Mouse (Mus musculus) CH12.LX (cell line): ENCODE results near the gene Tti1. TPM values are rescaled to one million over a fixed set of nuclear protein-coding genes. Genes with fewer than 3 reads are reported as not detected.

Source experiments
- DNase-seq: peaks from one replicate; pipeline ENCODE4 v3.0.0-alpha.2; 2013; ENCODE audit errors: extremely low read depth
- H3K27ac ChIP-seq: 2 replicates; pipeline ENCODE4 v1.5.1; 2012; ENCODE audit warnings: low read depth, mild to moderate bottlenecking, control low read depth, moderate library complexity; ENCODE audit not compliant: insufficient read depth
- H3K27me3 ChIP-seq: replicated peaks from 2 replicates; pipeline ENCODE3; 2012; ENCODE audit warnings: inconsistent platforms
- H3K36me3 ChIP-seq, 2 experiments: replicated peaks in 1 of 2; 2 replicates each; pipeline versions ENCODE3 to v1.6.1; 2012; ENCODE audit warnings: inconsistent platforms in 1 of 2, low read length in 1 of 2, mild to moderate bottlenecking in 1 of 2, mixed read lengths in 1 of 2, moderate library complexity in 1 of 2; ENCODE audit not compliant: control insufficient read depth in 1 of 2, insufficient read depth in 1 of 2
- H3K4me1 ChIP-seq, 2 experiments: 2 replicates each; pipeline ENCODE4 v1.6.1; 2012; ENCODE audit warnings: inconsistent platforms in 1 of 2, moderate library complexity in 1 of 2; ENCODE audit not compliant: insufficient read depth in 2 of 2, control insufficient read depth in 1 of 2
- H3K4me2 ChIP-seq: 2 replicates; pipeline ENCODE4 v1.6.1; 2012; ENCODE audit warnings: low read depth, mild to moderate bottlenecking, control low read depth; ENCODE audit not compliant: poor library complexity, insufficient read depth, severe bottlenecking
- H3K4me3 ChIP-seq, 3 experiments: fragments of 150-350 bp in 1 of 3; sonication (generic) in 1 of 3; replicated peaks in 1 of 3; 2 replicates each; pipeline versions ENCODE3 to v1.5.1; 2011 to 2012; ENCODE audit warnings: low read depth in 2 of 3, low read length in 2 of 3, mild to moderate bottlenecking in 2 of 3, moderate library complexity in 2 of 3, control low read depth in 1 of 3, improper control_type of control experiment in 1 of 3, inconsistent platforms in 1 of 3, mixed read lengths in 1 of 3; ENCODE audit not compliant: poor library complexity in 1 of 3
- H3K79me2 ChIP-seq: replicated peaks from 2 replicates; pipeline ENCODE4 v1.6.1; 2012; ENCODE audit warnings: mild to moderate bottlenecking, moderate library complexity; ENCODE audit not compliant: control insufficient read depth, poor library complexity, insufficient read depth, severe bottlenecking; ENCODE audit errors: extremely low read depth
- H3K9ac ChIP-seq: 2 replicates; pipeline ENCODE4 v1.6.1; 2012; ENCODE audit warnings: low read depth, mild to moderate bottlenecking, control low read depth, moderate library complexity; ENCODE audit not compliant: insufficient read depth
- H3K9me3 ChIP-seq: replicated peaks from 2 replicates; pipeline ENCODE3; 2012; ENCODE audit warnings: low read length, inconsistent platforms, mixed read lengths
- CTCF ChIP-seq, 2 experiments: IDR thresholded peaks in 1 of 2; conservative IDR thresholded peaks in 1 of 2; 2 replicates each; pipeline ENCODE4 v1.5.1; 2011 to 2012; ENCODE audit warnings: low read depth in 2 of 2, low read length in 2 of 2, improper control_type of control experiment in 1 of 2, inconsistent platforms in 1 of 2, mild to moderate bottlenecking in 1 of 2, moderate library complexity in 1 of 2
- E2F4 ChIP-seq: IDR thresholded peaks from 2 replicates; pipeline ENCODE4 v1.6.1; 2011; ENCODE audit warnings: low read depth, low read length, improper control_type of control experiment; ENCODE audit not compliant: insufficient replicate concordance
- ETS1 ChIP-seq: conservative IDR thresholded peaks from 2 replicates; pipeline ENCODE4 v1.6.1; 2012; ENCODE audit warnings: low read depth, mild to moderate bottlenecking, inconsistent platforms, low read length, improper control_type of control experiment, moderate library complexity
- GABPA ChIP-seq: IDR thresholded peaks from 2 replicates; pipeline ENCODE4 v1.6.1; 2012; ENCODE audit warnings: low read depth, low read length, improper control_type of control experiment, inconsistent platforms; ENCODE audit not compliant: insufficient replicate concordance
- HCFC1 ChIP-seq: IDR thresholded peaks from 2 replicates; pipeline ENCODE4 v1.6.1; 2012; ENCODE audit warnings: low read depth, mild to moderate bottlenecking, inconsistent platforms, low read length, improper control_type of control experiment
- IRF4 ChIP-seq: IDR thresholded peaks from 2 replicates; pipeline ENCODE4 v1.6.1; 2014; ENCODE audit warnings: low read depth, mild to moderate bottlenecking, inconsistent platforms, low read length, improper control_type of control experiment
- JUN ChIP-seq: IDR thresholded peaks from 2 replicates; pipeline ENCODE4 v1.6.1; 2011; ENCODE audit warnings: low read depth, mild to moderate bottlenecking, low read length, improper control_type of control experiment, moderate library complexity; ENCODE audit not compliant: insufficient read depth
- KAT2A ChIP-seq: IDR thresholded peaks from 2 replicates; pipeline ENCODE4 v1.6.1; 2012; ENCODE audit warnings: low read length, improper control_type of control experiment, inconsistent platforms; ENCODE audit not compliant: insufficient replicate concordance
- MAX ChIP-seq: IDR thresholded peaks from 2 replicates; pipeline ENCODE4 v1.6.1; 2011; ENCODE audit warnings: low read length, improper control_type of control experiment
- MAZ ChIP-seq: IDR thresholded peaks from 2 replicates; pipeline ENCODE4 v1.6.1; 2012; ENCODE audit warnings: low read depth, mild to moderate bottlenecking, inconsistent platforms, low read length, improper control_type of control experiment, moderate library complexity
- NELFE ChIP-seq: IDR thresholded peaks from 2 replicates; pipeline ENCODE4 v1.6.1; 2011; ENCODE audit warnings: low read depth, low read length, improper control_type of control experiment
- PAX5 ChIP-seq: IDR thresholded peaks from 2 replicates; pipeline ENCODE4 v1.6.1; 2012; ENCODE audit warnings: low read length, inconsistent platforms, mixed read lengths
- POLR2A ChIP-seq: IDR thresholded peaks from 2 replicates; pipeline ENCODE4 v1.6.1; 2011; ENCODE audit warnings: low read depth, mild to moderate bottlenecking, improper control_type of control experiment, low read length
- POLR2AphosphoS2 ChIP-seq: IDR thresholded peaks from 2 replicates; pipeline ENCODE4 v1.6.1; 2011; ENCODE audit warnings: low read depth, low read length, improper control_type of control experiment
- RCOR1 ChIP-seq: conservative IDR thresholded peaks from 2 replicates; pipeline ENCODE4 v1.6.1; 2012; ENCODE audit warnings: low read depth, mild to moderate bottlenecking, inconsistent platforms, low read length, improper control_type of control experiment
- SIN3A ChIP-seq: IDR thresholded peaks from 2 replicates; pipeline ENCODE4 v1.6.1; 2012; ENCODE audit warnings: low read length, improper control_type of control experiment, inconsistent platforms
- SMC3 ChIP-seq: IDR thresholded peaks from 2 replicates; pipeline ENCODE4 v1.6.1; 2011; ENCODE audit warnings: low read depth, low read length, improper control_type of control experiment
- TBP ChIP-seq: conservative IDR thresholded peaks from 2 replicates; pipeline ENCODE4 v1.6.1; 2011; ENCODE audit warnings: low read depth, low read length, improper control_type of control experiment
- TCF12 ChIP-seq: IDR thresholded peaks from 2 replicates; pipeline ENCODE4 v1.6.1; 2014; ENCODE audit warnings: low read depth, mild to moderate bottlenecking, inconsistent platforms, low read length, improper control_type of control experiment
- USF2 ChIP-seq: conservative IDR thresholded peaks from 2 replicates; pipeline ENCODE4 v1.6.1; 2011; ENCODE audit warnings: low read depth, low read length, improper control_type of control experiment
- ZC3H11A ChIP-seq: IDR thresholded peaks from 2 replicates; pipeline ENCODE4 v1.6.1; 2012; ENCODE audit warnings: low read depth, mild to moderate bottlenecking, inconsistent platforms, low read length, improper control_type of control experiment
- ZMIZ1 ChIP-seq: IDR thresholded peaks from 2 replicates; pipeline ENCODE4 v1.6.1; 2012; ENCODE audit warnings: low read depth, mild to moderate bottlenecking, inconsistent platforms, low read length, improper control_type of control experiment
- dilution Hi-C: fragments of 300-500 bp; cut with MboI; formaldehyde crosslinking; loops from 2 replicates; pipeline ENCODE4 v1.14.3; 2020; ENCODE audit warnings: low sequenced_read_pairs; ENCODE audit not compliant: extremely low pct_unique_long_range_greater_than_20kb, extremely low pct_ligation_motif_present
- in situ Hi-C: fragments of 300-500 bp; cut with MboI; formaldehyde crosslinking; loops from 3 replicates; pipeline ENCODE4 v1.14.3; 2019; ENCODE audit warnings: low sequenced_read_pairs, low pct_ligation_motif_present, low pct_unique_long_range_greater_than_20kb, mixed read lengths
- polyA plus RNA-seq: library from polyadenylated mRNA; unstranded; fragments of >175 nt; gene quantifications from 2 replicates; pipeline ENCODE4 v1.2.1, GENCODE M21; 2012; ENCODE audit warnings: low read depth; ENCODE audit not compliant: insufficient read length
- total RNA-seq, 2 experiments: library from RNA; depleted of rRNA; stranded (reverse); fragments of 300-350 nt in 1 of 2; fragments of >200 nt in 1 of 2; gene quantifications; 2 replicates each; pipeline ENCODE4 v1.2.3; 2012 to 2014

Gene Tti1
- total and polyA plus RNA-seq, 3 experiments = 19.7 to 27.2 (median 19.8) TPM

- peaks cover 2 to 14% of the 10 kb centered on the region in 2 experiments; a peak in 3 of 4 replicates for H3K4me1 ChIP-seq
- H3K79me2 ChIP-seq = peaks cover 7% of the 10 kb centered on the region; the same call in 1 of the 2 replicates
- H3K27ac ChIP-seq = no peak overlapping the region
- H3K27me3 ChIP-seq = no peaks in the 10 kb centered on the region
- H3K4me2 ChIP-seq = no peak overlapping the region
- no peak overlapping the region for H3K4me3 ChIP-seq
- no peak for DNase-seq
- H3K9me3 ChIP-seq = no peaks in the 10 kb centered on the region
- H3K36me3 ChIP-seq = peaks cover 31 to 80% of the 10 kb centered on the region in 2 experiments
- dilution Hi-C loops = no loop called here
- no peak overlapping the region for H3K9ac ChIP-seq
- in situ Hi-C loops = no loop called here
- TF ChIP-seq SMC3 = no peak
- no peak for TF ChIP-seq E2F4
- no peak for TF ChIP-seq ZC3H11A
- no peak for TF ChIP-seq PAX5
- no peak for TF ChIP-seq SIN3A
- TF ChIP-seq TBP = no peak
- TF ChIP-seq USF2 = no peak
- TF ChIP-seq CTCF (conservative IDR thresholded peaks at IDR 0.05 in 1 of 2, IDR thresholded peaks at IDR 0.05 in 1 of 2; ENCODE audit: low read depth in 2 of 2, low read length in 2 of 2) = no peak
- no peak for TF ChIP-seq JUN
- TF ChIP-seq GABPA = no peak
- no peak for TF ChIP-seq TCF12
- TF ChIP-seq MAX = no peak
- no peak for TF ChIP-seq ETS1
- no peak for TF ChIP-seq IRF4
- TF ChIP-seq KAT2A = no peak
These were observed 11.4 kb upstream of the Tti1 start for GRCm38 (mm10) chr2:158039662-158040061.

GRCm38 (mm10) chr2:158037571-158037970 is 9.3 kb upstream of the Tti1 start:
- H3K27ac ChIP-seq = no peak overlapping the region
- H3K9ac ChIP-seq = no peak overlapping the region
- no peaks in the 10 kb centered on the region for H3K27me3 ChIP-seq
- dilution Hi-C loops (no loop called here), in situ Hi-C loops (no loop called here)
- no peak overlapping the region for H3K4me2 ChIP-seq
- DNase-seq = no peak
- H3K79me2 ChIP-seq = peaks cover 22% of the 10 kb centered on the region
- no peaks in the 10 kb centered on the region for H3K9me3 ChIP-seq
- H3K36me3 ChIP-seq = peaks cover 19 to 64% of the 10 kb centered on the region in 2 experiments
- peaks cover 2 to 22% of the 10 kb centered on the region in 2 experiments; a peak in 3 of 4 replicates for H3K4me1 ChIP-seq
- no peak overlapping the region for H3K4me3 ChIP-seq
- no peak for TF ChIP-seq POLR2AphosphoS2
- TF ChIP-seq USF2 = no peak
- no peak for TF ChIP-seq MAX
- no peak for TF ChIP-seq POLR2A
- no peak for TF ChIP-seq ZMIZ1
- TF ChIP-seq HCFC1 = no peak
- no peak for TF ChIP-seq MAZ
- no peak for TF ChIP-seq NELFE
- TF ChIP-seq JUN = no peak
- no peak for TF ChIP-seq RCOR1
